Mouse (Mus musculus) left cerebral cortex, postnatal 25 days (tissue): ENCODE results near the gene Espnl. TPM values are rescaled to one million over a fixed set of nuclear protein-coding genes. Genes with fewer than 3 reads are reported as not detected.

Experiments
- DNase-seq, 2 experiments: peaks; one replicate each; pipeline ENCODE4 v3.0.0; 2022; ENCODE audit warnings: low spot score in 2 of 2, mixed read lengths in 1 of 2
- intact Hi-C: fragments of 180-260 bp; cut with DNase I; formaldehyde crosslinking; loops from one replicate; pipeline ENCODE4 v1.15.1; 2025
- total RNA-seq, 2 experiments: library from RNA; stranded (reverse); gene quantifications; 2 replicates each; pipeline ENCODE4 v1.2.3; 2021

The Espnl gene
- total RNA-seq, 2 experiments from 2014 or later: 0.14 to 0.27 TPM

DNA sequence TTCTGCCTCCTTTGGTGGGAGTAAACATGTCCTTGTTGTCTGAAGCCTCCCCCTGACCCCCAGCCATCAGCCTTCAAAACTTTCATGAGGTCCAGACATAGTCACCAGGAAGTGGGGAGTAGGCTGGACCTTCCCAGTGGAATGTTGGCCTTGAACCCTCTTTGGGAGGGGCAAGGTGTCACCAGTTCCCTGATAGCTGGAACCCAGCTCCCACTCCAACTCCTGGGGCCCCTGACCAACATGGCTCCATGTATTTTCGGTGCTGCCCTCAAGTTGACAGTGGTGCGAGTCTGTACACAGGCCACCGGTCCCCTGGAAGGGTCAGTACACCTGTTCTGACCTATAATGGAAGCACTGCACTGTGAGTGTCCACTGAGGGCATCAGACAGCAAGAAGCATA is 45.4 kb downstream of the Espnl start:
- intact Hi-C loops: no loop called here
- DNase-seq: no peak

DNA sequence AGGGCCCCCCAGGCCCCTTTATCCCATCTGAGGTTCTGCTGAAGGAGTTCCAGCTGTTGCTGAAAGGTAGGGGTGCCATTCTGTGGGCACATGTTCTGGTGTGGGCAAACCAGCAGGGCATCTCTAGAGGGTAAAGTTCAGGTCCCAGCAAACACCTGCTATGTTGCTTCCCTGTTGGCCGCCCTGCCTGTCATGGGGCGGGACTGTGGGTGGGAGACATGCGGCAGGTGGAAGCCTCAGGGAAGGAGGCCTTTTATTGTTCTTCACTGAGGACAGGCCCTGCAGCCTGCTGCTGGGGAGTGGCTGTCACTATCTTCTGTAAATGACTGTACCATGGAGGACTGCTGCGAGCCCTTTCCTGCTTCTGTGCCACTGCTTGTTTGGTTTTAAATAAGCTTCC is 47.5 kb downstream of the Espnl start:
- intact Hi-C loops: no loop called here
- no peak for DNase-seq

DNA sequence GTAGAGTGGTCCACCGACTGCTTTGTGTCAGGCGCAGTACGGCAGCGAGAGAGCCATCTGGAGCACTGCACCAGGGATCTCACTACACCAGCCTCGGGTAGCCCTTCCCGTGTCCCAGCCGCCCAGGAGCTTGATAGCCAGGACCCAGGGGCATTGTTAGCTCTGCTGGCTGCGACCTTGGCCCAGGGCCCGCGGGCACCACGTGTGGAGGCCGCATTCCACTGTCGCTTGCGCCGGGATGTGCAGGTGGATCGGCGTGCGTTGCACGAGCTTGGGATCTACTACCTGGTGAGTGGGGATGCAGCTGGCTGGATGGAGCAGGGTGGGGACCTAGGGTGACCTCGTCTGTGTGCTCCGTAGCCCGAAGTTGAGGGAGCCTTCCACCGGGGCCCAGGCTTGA is 48.2 kb downstream of the Espnl start:
- no peak for DNase-seq
- intact Hi-C loops: no loop called here

DNA sequence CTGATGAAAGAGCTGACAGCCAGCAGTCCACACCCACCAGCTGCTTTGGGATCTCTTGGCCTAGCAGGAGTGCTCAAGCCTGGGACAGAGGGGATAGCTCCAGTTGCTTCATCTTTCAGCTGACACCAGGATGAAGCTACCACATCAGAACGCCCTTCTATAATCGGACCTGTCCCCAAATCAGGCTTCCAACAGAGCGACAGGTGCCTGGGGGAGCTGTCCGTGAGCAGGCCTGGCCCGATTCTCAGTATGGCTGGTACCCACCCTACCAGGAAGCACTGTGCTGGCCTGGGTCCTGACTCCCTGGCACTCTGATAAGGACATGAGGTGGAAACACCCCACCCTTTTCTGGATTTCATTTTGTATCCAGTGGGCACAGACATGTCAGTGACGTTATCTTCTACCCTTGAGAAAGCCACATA is 51.5 kb downstream of the Espnl start:
- DNase-seq: no peak
- intact Hi-C loops: no loop called here

DNA sequence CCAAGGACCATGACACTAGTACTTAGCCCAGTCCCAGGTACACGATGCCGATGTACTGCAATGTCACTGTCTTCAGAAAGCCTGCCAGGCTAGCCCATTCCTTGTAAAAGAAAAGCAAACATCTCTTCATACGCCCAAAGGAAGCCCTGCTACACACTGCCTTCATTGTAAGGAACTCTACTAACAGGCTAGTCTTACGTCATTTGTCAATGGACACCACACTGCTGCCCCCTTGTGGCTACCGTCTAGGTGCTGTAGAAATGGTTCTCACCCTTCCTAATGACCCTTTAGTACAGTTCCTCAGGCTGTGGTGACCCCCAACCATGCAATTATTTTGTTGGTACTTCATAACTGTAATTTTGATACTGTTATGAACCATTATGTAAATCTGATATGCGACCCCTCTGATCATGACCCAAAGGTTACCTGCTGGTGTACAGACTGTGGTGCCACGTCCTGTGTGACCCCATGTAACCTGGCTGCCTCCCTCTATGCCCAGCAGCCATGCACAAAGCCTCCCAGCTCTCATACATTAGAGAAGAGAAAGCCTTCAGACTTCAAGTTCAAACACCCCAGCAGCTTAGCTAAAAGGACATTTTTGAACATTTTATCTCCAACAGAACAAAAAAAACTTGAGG is 58.7 kb downstream of the Espnl start:
- intact Hi-C loops: loop anchor here (10.0 kb wide), 1 partner anchor 206 kb away; the partner anchor contains the start of gene Ramp1
- peak; percentile 77 to 79 for DNase-seq

DNA sequence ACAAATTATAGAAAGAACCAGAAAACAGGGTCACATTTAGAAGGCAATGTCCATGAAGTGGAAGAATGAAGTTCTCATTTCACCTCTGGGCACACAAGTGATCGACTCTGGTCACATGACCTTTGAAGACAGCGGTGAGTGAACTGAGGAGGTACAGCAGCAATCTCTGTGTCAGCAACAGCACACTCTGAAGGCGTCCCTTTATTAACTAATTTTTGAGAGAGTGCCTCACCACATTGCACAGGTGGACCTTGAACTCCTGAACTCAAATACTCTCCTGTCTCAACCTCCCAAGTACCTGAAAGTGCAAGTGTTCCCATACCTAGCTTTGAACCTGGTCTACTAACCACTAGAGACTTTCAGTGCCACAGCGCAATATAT is 59.2 kb downstream of the Espnl start:
- no peak for DNase-seq
- intact Hi-C loops: loop anchor here (10.0 kb wide), 1 partner anchor 206 kb away; the partner anchor contains the start of gene Ramp1

DNA sequence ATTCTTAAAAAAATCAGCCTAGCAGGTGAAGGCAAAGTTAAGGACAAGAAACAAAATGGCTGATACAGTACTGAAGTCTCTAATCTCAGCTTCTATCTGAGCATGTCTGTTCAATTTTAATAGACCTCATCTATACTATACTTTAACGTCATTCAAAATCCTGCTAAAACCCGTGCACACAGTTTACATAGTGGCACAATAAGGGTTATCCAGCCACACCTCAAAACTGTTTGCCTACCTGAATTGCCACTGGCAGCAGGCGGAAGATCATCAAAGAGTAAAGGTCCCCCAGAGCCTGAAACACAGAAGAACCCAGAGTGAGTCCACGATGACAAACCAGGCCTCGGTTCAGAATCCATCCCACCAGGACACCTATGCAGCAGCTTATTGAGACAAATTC is 68.5 kb downstream of the Espnl start:
- intact Hi-C loops: no loop called here
- DNase-seq: no peak

DNA sequence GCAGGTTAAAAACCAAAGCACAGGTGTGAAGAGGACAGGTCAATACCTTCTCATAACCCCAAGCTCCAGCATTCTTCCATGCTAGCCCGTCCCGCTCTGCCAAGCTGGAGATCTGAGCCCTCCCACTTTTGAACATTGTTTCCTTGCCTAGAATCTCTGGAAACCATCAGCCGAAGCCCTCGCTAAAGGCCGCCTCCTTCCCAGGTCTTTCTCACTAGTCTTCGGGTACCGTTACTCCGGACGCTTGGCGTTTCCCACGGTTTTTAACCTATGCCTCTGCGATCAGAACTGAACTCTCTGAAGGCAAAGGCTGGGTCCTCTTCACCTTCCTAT is 76.0 kb downstream of the Espnl start:
- intact Hi-C loops: no loop called here
- DNase-seq: no peak

Other genes starting within 250 kb of the Espnl start
- gene Rbm44, start 177.0 kb upstream of the Espnl start, total RNA-seq: under 1 TPM in 1 of 2 experiments, not detected in 1; 0.14 TPM
- 10 to 100 TPM; 49.9 to 54.2 TPM for gene Ramp1, start 142.3 kb upstream of the Espnl start, total RNA-seq
- gene Ube2f, start 71.8 kb upstream of the Espnl start, total RNA-seq: 10 to 100 TPM; 54.9 TPM
- gene Scly, start 23.7 kb upstream of the Espnl start, total RNA-seq: 10 to 100 TPM; 15.0 to 16.0 TPM
- gene Klhl30, start 28.9 kb downstream of the Espnl start, total RNA-seq: under 1 TPM in 1 of 2 experiments, not detected in 1; 0.16 TPM
- gene Erfe, start 44.4 kb downstream of the Espnl start, total RNA-seq: under 1 TPM; 0.44 to 0.85 TPM
- gene Ilkap, start 76.7 kb downstream of the Espnl start, total RNA-seq: 10 to 100 TPM; 59.7 to 61.7 TPM
- 10 to 100 TPM; 12.4 to 13.1 TPM for gene Hes6, start 92.0 kb downstream of the Espnl start, total RNA-seq
- 10 to 100 TPM; 25.3 to 30.0 TPM for gene Per2, start 137.2 kb downstream of the Espnl start, total RNA-seq
- gene Traf3ip1, start 172.6 kb downstream of the Espnl start, total RNA-seq: 10 to 100 TPM; 15.5 to 15.8 TPM
- 10 to 100 TPM; 41.7 to 42.4 TPM for gene Asb1, start 218.5 kb downstream of the Espnl start, total RNA-seq